Mouse (Mus musculus) lung, postnatal 0 days (tissue): ENCODE measurements around the gene 6030445D17Rik.
A peak's percentile ranks its signal among the peaks of the same experiment; 100 is the strongest.

Source experiments
- CTCF ChIP-seq: IDR thresholded peaks from 2 replicates; pipeline ENCODE4 v1.5.1; 2016; ENCODE audit warnings: antibody characterized with exemption, mild to moderate bottlenecking
- EP300 ChIP-seq: IDR thresholded peaks from 2 replicates; pipeline ENCODE4 v1.6.1; 2016; ENCODE audit warnings: antibody characterized with exemption, mild to moderate bottlenecking, control low read depth

- peak; percentile 67 for TF ChIP-seq CTCF
- no peak for TF ChIP-seq EP300
These were observed 47.8 kb downstream of the 6030445D17Rik start for GRCm38 (mm10) chr4:136509857-136510256.
